Mouse (Mus musculus) brain, embryonic 14.5 days (tissue): Measurements from ENCODE around the gene Cnpy4.

Experiments used
- CTCF ChIP-seq: fragments of 200-500 bp; IDR thresholded peaks from 2 replicates; pipeline ENCODE4 v1.5.1; 2012; ENCODE audit warnings: inconsistent platforms, mild to moderate bottlenecking, moderate library complexity, borderline replicate concordance; ENCODE audit not compliant: insufficient read depth, insufficient read length; ENCODE audit errors: extremely low read depth
- POLR2A ChIP-seq: fragments of 200-500 bp; IDR thresholded peaks from 2 replicates; pipeline ENCODE4 v1.6.1; 2012; ENCODE audit warnings: mild to moderate bottlenecking, inconsistent platforms, borderline replicate concordance; ENCODE audit not compliant: poor library complexity, insufficient read depth, insufficient read length, severe bottlenecking; ENCODE audit errors: extremely low read depth

GRCm38 (mm10) chr5:138229511-138229910, 42.2 kb downstream of the Cnpy4 start:
- TF ChIP-seq CTCF (no peak), POLR2A (no peak)
